Mouse (Mus musculus) testis, adult 2 months (tissue): ENCODE measurements around the gene Lefty2.

Experiments used
- CTCF ChIP-seq: fragments of 200-500 bp; IDR thresholded peaks from 2 replicates; pipeline ENCODE4 v1.5.1; 2012; ENCODE audit warnings: low read depth, mild to moderate bottlenecking, inconsistent platforms, low read length, moderate library complexity; ENCODE audit not compliant: control insufficient read depth, insufficient read depth, insufficient replicate concordance
- POLR2A ChIP-seq: fragments of 200-500 bp; IDR thresholded peaks from 2 replicates; pipeline ENCODE4 v1.6.1; 2012; ENCODE audit warnings: low read depth, mild to moderate bottlenecking, inconsistent platforms, low read length, moderate library complexity; ENCODE audit not compliant: control insufficient read depth

DNA sequence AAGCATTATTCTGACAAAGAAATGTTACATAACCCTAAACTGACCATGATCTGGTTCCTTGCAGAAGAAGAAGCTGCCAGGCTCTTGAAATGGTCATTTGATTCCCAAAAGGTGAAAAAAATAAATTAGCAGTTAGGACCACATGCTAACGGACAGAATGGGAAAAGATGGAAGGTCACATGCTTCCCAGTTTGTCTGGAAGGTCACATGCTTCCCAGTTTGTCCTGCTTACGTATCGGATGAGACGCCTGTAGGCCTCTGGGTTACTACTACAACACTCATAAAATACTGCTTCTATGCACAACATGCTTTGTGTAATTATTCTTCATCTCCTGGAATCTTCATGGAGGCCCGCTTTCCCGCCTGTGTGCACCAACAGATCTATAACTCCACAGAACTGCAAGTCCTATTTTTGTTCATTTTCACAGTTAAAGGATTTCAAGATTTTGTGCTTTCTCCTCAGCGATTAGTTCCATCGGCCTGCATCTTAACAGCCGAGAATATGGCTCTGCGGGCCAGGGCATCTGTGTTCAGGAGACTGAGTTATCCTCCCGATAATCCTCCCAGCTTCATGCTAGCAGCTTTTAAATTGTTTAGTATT is 43.1 kb upstream of the Lefty2 start:
- TF ChIP-seq POLR2A (no peak), CTCF (no peak)
